Mouse (Mus musculus): Measurements from ENCODE around the gene Agfg1. TPM values are rescaled to one million over a fixed set of nuclear protein-coding genes. Genes with fewer than 3 reads are reported as not detected.
"Not testable (repeated sequence)": the region's sequence is repeated elsewhere in the genome, so short reads cannot be mapped to it uniquely, and the experiment has no call there.

The Agfg1 gene
- total and polyA plus RNA-seq, 2 experiments = 13.1 to 13.6 TPM

- Histone ChIP-seq H3K4me1 (ENCODE audit: control insufficient read depth, insufficient read depth, low read length) (no peaks in the 10 kb centered on the region), H3K4me3 (ENCODE audit: insufficient read depth, low read depth, low read length) (no peak within 1 kb of the TSS), H3K27me3 (ENCODE audit: control insufficient read depth, insufficient read depth, low read length) (no peaks in the 10 kb centered on the region), H3K27ac (replicated peaks; ENCODE audit: insufficient read depth, low read depth, low read length) (no peak within 1 kb of the TSS), H3K36me3 (ENCODE audit: control insufficient read depth, insufficient read depth, low read length) (no peaks in the 10 kb centered on the region), H3K79me2 (ENCODE audit: control insufficient read depth, insufficient read depth, low read length) (no peaks in the 10 kb centered on the region), H3K9ac (ENCODE audit: low read depth, low read length) (no peak within 1 kb of the TSS)
- DNase-seq (ENCODE audit: extremely low read depth, low read depth, low spot score) = peak; percentile 11
- 86% methylated on average over 6 of the region's 6 CpGs for WGBS
- TF ChIP-seq CTCF (IDR thresholded peaks at IDR 0.05; ENCODE audit: low read depth, low read length) (no peak), POLR2A (IDR thresholded peaks at IDR 0.05; ENCODE audit: extremely low read depth, insufficient read depth, low read length) (no peak)
Measured at GRCm38 (mm10) chr1:82924650-82925049, 85.4 kb downstream of the Agfg1 start, which contains the start of gene A030014E15Rik. A030014E15Rik (plus strand) TSS chr1:82924917.

GRCm38 (mm10) chr1:82930558-82930957 is 91.3 kb downstream of the Agfg1 start:
- H3K79me2 ChIP-seq (ENCODE audit: control insufficient read depth, insufficient read depth, low read length); H3K9ac ChIP-seq (ENCODE audit: low read depth, low read length); DNase-seq (ENCODE audit: extremely low read depth, low read depth, low spot score); H3K27ac ChIP-seq (replicated peaks; ENCODE audit: insufficient read depth, low read depth, low read length); H3K27me3 ChIP-seq (ENCODE audit: control insufficient read depth, insufficient read depth, low read length); H3K36me3 ChIP-seq (ENCODE audit: control insufficient read depth, insufficient read depth, low read length); H3K4me1 ChIP-seq (ENCODE audit: control insufficient read depth, insufficient read depth, low read length); H3K4me3 ChIP-seq (ENCODE audit: insufficient read depth, low read depth, low read length): not testable (repeated sequence)
- 91% methylated on average over 3 of the region's 3 CpGs for WGBS

GRCm38 (mm10) chr1:82931326-82931725 is 92.0 kb downstream of the Agfg1 start, which contains the start of gene Gm6217:
Gm6217 (minus strand) TSS chr1:82931399.
- WGBS = no CpG with 5 or more reads among the region's 6 CpGs
- H3K4me3 ChIP-seq (ENCODE audit: insufficient read depth, low read depth, low read length); H3K36me3 ChIP-seq (ENCODE audit: control insufficient read depth, insufficient read depth, low read length); H3K4me1 ChIP-seq (ENCODE audit: control insufficient read depth, insufficient read depth, low read length); H3K27ac ChIP-seq (replicated peaks; ENCODE audit: insufficient read depth, low read depth, low read length); H3K27me3 ChIP-seq (ENCODE audit: control insufficient read depth, insufficient read depth, low read length); H3K79me2 ChIP-seq (ENCODE audit: control insufficient read depth, insufficient read depth, low read length); DNase-seq (ENCODE audit: extremely low read depth, low read depth, low spot score); H3K9ac ChIP-seq (ENCODE audit: low read depth, low read length): not testable (repeated sequence)

- WGBS = 93% methylated on average over 5 of the region's 5 CpGs
- no peaks in the 10 kb centered on the region for H3K27me3 ChIP-seq (ENCODE audit: control insufficient read depth, insufficient read depth, low read length)
- no peak overlapping the region for H3K9ac ChIP-seq (ENCODE audit: low read depth, low read length)
- DNase-seq (ENCODE audit: extremely low read depth, low read depth, low spot score) = no peak
- H3K4me1 ChIP-seq (ENCODE audit: control insufficient read depth, insufficient read depth, low read length) = no peaks in the 10 kb centered on the region
- H3K4me3 ChIP-seq (ENCODE audit: insufficient read depth, low read depth, low read length) = no peak overlapping the region
- no peaks in the 10 kb centered on the region for H3K79me2 ChIP-seq (ENCODE audit: control insufficient read depth, insufficient read depth, low read length)
- no peak overlapping the region for H3K27ac ChIP-seq (replicated peaks; ENCODE audit: insufficient read depth, low read depth, low read length)
- H3K36me3 ChIP-seq (ENCODE audit: control insufficient read depth, insufficient read depth, low read length) = no peaks in the 10 kb centered on the region
- no peak for TF ChIP-seq POLR2A (IDR thresholded peaks at IDR 0.05; ENCODE audit: extremely low read depth, insufficient read depth, low read length)
- TF ChIP-seq CTCF (IDR thresholded peaks at IDR 0.05; ENCODE audit: low read depth, low read length) = no peak
Measured at GRCm38 (mm10) chr1:82938666-82939065, 99.4 kb downstream of the Agfg1 start.

GRCm38 (mm10) chr1:82942505-82942904 is 103.2 kb downstream of the Agfg1 start:
- not testable (repeated sequence) for H3K9ac ChIP-seq (ENCODE audit: low read depth, low read length); H3K27me3 ChIP-seq (ENCODE audit: control insufficient read depth, insufficient read depth, low read length); H3K4me3 ChIP-seq (ENCODE audit: insufficient read depth, low read depth, low read length); H3K36me3 ChIP-seq (ENCODE audit: control insufficient read depth, insufficient read depth, low read length); H3K4me1 ChIP-seq (ENCODE audit: control insufficient read depth, insufficient read depth, low read length); H3K79me2 ChIP-seq (ENCODE audit: control insufficient read depth, insufficient read depth, low read length); DNase-seq (ENCODE audit: extremely low read depth, low read depth, low spot score); H3K27ac ChIP-seq (replicated peaks; ENCODE audit: insufficient read depth, low read depth, low read length)
- WGBS = 94% methylated on average over 2 of the region's 2 CpGs

GRCm38 (mm10) chr1:82943295-82943694 is 104.0 kb downstream of the Agfg1 start, which contains the start of gene A030003K21Rik:
A030003K21Rik (minus strand) TSS chr1:82943388.
- not testable (repeated sequence) for H3K27me3 ChIP-seq (ENCODE audit: control insufficient read depth, insufficient read depth, low read length); H3K4me1 ChIP-seq (ENCODE audit: control insufficient read depth, insufficient read depth, low read length); H3K27ac ChIP-seq (replicated peaks; ENCODE audit: insufficient read depth, low read depth, low read length); H3K9ac ChIP-seq (ENCODE audit: low read depth, low read length); DNase-seq (ENCODE audit: extremely low read depth, low read depth, low spot score); H3K4me3 ChIP-seq (ENCODE audit: insufficient read depth, low read depth, low read length); H3K36me3 ChIP-seq (ENCODE audit: control insufficient read depth, insufficient read depth, low read length); H3K79me2 ChIP-seq (ENCODE audit: control insufficient read depth, insufficient read depth, low read length)
- WGBS = no CpG with 5 or more reads among the region's 6 CpGs

- H3K4me1 ChIP-seq (ENCODE audit: control insufficient read depth, insufficient read depth, low read length); H3K27ac ChIP-seq (replicated peaks; ENCODE audit: insufficient read depth, low read depth, low read length); H3K79me2 ChIP-seq (ENCODE audit: control insufficient read depth, insufficient read depth, low read length); H3K9ac ChIP-seq (ENCODE audit: low read depth, low read length); DNase-seq (ENCODE audit: extremely low read depth, low read depth, low spot score); H3K36me3 ChIP-seq (ENCODE audit: control insufficient read depth, insufficient read depth, low read length); H3K4me3 ChIP-seq (ENCODE audit: insufficient read depth, low read depth, low read length); H3K27me3 ChIP-seq (ENCODE audit: control insufficient read depth, insufficient read depth, low read length): not testable (repeated sequence)
- 100% methylated on average over 2 of the region's 2 CpGs for WGBS
Measured at GRCm38 (mm10) chr1:82946029-82946428, 106.7 kb downstream of the Agfg1 start.
